Mouse (Mus musculus) forebrain, postnatal 0 days (tissue): ENCODE data around the gene Tmem199. TPM values are rescaled to one million over a fixed set of nuclear protein-coding genes. Genes with fewer than 3 reads are reported as not detected.

ENCODE experiments used
- ATAC-seq: fragments of 200-750 bp; cut with Nextera tagmentation; 2 replicates; pipeline ENCODE4 v1.8.0; 2017; ENCODE audit warnings: mild to moderate bottlenecking, moderate library complexity
- DNase-seq: peaks from one replicate; pipeline ENCODE4 v3.0.0-alpha.2; 2015
- H3K27ac ChIP-seq: fragments of 300-500 bp; sonication (generic); 2 replicates; pipeline ENCODE4 v1.5.1; 2014; ENCODE audit warnings: low read depth, mild to moderate bottlenecking, antibody characterized with exemption, low read length, moderate library complexity, mixed read lengths
- H3K27me3 ChIP-seq: fragments of 300-500 bp; sonication (generic); 2 replicates; pipeline ENCODE4 v1.6.1; 2014; ENCODE audit warnings: mild to moderate bottlenecking, low read length, mixed read lengths; ENCODE audit not compliant: insufficient read depth
- H3K36me3 ChIP-seq: fragments of 300-500 bp; sonication (generic); 2 replicates; pipeline ENCODE4 v1.6.1; 2014; ENCODE audit warnings: mild to moderate bottlenecking, moderate library complexity; ENCODE audit not compliant: insufficient read depth
- H3K4me1 ChIP-seq: fragments of 300-500 bp; sonication (generic); 2 replicates; pipeline ENCODE4 v1.6.1; 2014; ENCODE audit warnings: antibody characterized with exemption; ENCODE audit not compliant: insufficient read depth
- H3K4me2 ChIP-seq: fragments of 300-500 bp; sonication (generic); 2 replicates; pipeline ENCODE4 v1.6.1; 2014; ENCODE audit warnings: low read depth, mild to moderate bottlenecking, moderate library complexity
- H3K4me3 ChIP-seq: fragments of 300-500 bp; sonication (generic); 2 replicates; pipeline ENCODE4 v1.5.1; 2014; ENCODE audit warnings: low read depth, low read length, mixed read lengths
- H3K9ac ChIP-seq: fragments of 300-500 bp; sonication (generic); 2 replicates; pipeline ENCODE4 v1.6.1; 2014; ENCODE audit warnings: mild to moderate bottlenecking
- H3K9me3 ChIP-seq: fragments of 300-500 bp; sonication (generic); 2 replicates; pipeline ENCODE4 v1.6.1; 2016; ENCODE audit warnings: low read length
- CTCF ChIP-seq: sonication (generic); IDR thresholded peaks from 2 replicates; pipeline ENCODE4 v1.5.1; 2016; ENCODE audit warnings: antibody characterized with exemption, control low read depth, low read depth
- WGBS: fragments of 180-500 bp; shearing (Covaris S2); extraction: QIAGEN DNeasy Blood & Tissue Kit; methylation state at CpG from one replicate; pipeline ENCODE4 v1.1.7; 2014; 5-methylcytosine and 5-hydroxymethylcytosine counted together
- polyA plus RNA-seq: library from polyadenylated mRNA; unstranded; fragments of >200 nt; fragmentation: Nextera tagmentation; extraction: Ambion mirVana; gene quantifications from 2 replicates; pipeline ENCODE4 v1.2.1, GENCODE M21; 2015
- total RNA-seq: library from RNA; depleted of rRNA; stranded (reverse); fragments of >200 nt; gene quantifications from 2 replicates; pipeline ENCODE4 v1.2.3, GENCODE M21; 2014

Gene Tmem199
- total and polyA plus RNA-seq, 2 experiments from 2014 or later: 64.8 to 84.2 TPM

GRCm38 (mm10) chr11:78513106-78513790 is 1.3 kb upstream of the Tmem199 start:
- no peak for DNase-seq
- Histone ChIP-seq H3K9me3 (no peaks in the 10 kb centered on the region), H3K4me3 (peak overlapping the region; percentile 99), H3K4me1 (peaks cover 14% of the 10 kb centered on the region; the same call in 1 of the 2 replicates), H3K27ac (no peak overlapping the region), H3K4me2 (peak overlapping the region; percentile 92), H3K36me3 (peaks cover 44% of the 10 kb centered on the region), H3K9ac (peak overlapping the region; percentile 99), H3K27me3 (no peaks in the 10 kb centered on the region)
- ATAC-seq: no peak
- TF ChIP-seq CTCF: no peak
- 74% methylated on average over 3 of the region's 3 CpGs for WGBS

- 83% methylated on average over 5 of the region's 5 CpGs for WGBS
These were observed 2.8 kb downstream of the Tmem199 start for GRCm38 (mm10) chr11:78509148-78509547.

GRCm38 (mm10) chr11:78505430-78505829 is 6.5 kb downstream of the Tmem199 start:
- WGBS: 81% methylated on average over 3 of the region's 3 CpGs
- no peak overlapping the region for H3K4me2 ChIP-seq
- no peak overlapping the region for H3K9ac ChIP-seq
- ATAC-seq: no peak
- peaks cover 36% of the 10 kb centered on the region for H3K36me3 ChIP-seq
- no peaks in the 10 kb centered on the region for H3K9me3 ChIP-seq
- no peak overlapping the region for H3K27ac ChIP-seq
- H3K4me3 ChIP-seq: no peak overlapping the region
- TF ChIP-seq CTCF: no peak
- DNase-seq: no peak
- no peaks in the 10 kb centered on the region for H3K27me3 ChIP-seq
- H3K4me1 ChIP-seq: no peaks in the 10 kb centered on the region

More at GRCm38 (mm10) chr11:78509148-78509547, 2.8 kb downstream of the Tmem199 start:
- Histone ChIP-seq H3K9ac (no peak overlapping the region), H3K36me3 (peaks cover 36% of the 10 kb centered on the region), H3K4me1 (peaks cover 14% of the 10 kb centered on the region; the same call in 1 of the 2 replicates), H3K27me3 (no peaks in the 10 kb centered on the region), H3K4me3 (no peak overlapping the region), H3K4me2 (no peak overlapping the region), H3K27ac (no peak overlapping the region), H3K9me3 (no peaks in the 10 kb centered on the region)
- TF ChIP-seq CTCF: peak; percentile 59
- DNase-seq (peak; percentile 40), ATAC-seq (no peak)

- WGBS: 47% methylated on average over 7 of the region's 7 CpGs
- ATAC-seq: peak; percentile 64; the same call in 1 of the 2 replicates
- Histone ChIP-seq H3K9ac (no peak within 1 kb of the TSS), H3K27ac (no peak within 1 kb of the TSS), H3K36me3 (peaks cover 25% of the 10 kb centered on the region), H3K27me3 (no peaks in the 10 kb centered on the region), H3K4me3 (no peak within 1 kb of the TSS), H3K4me2 (no peak within 1 kb of the TSS), H3K4me1 (no peaks in the 10 kb centered on the region), H3K9me3 (no peaks in the 10 kb centered on the region)
- DNase-seq: peak; percentile 50
- TF ChIP-seq CTCF: no peak
These were observed 8.9 kb downstream of the Tmem199 start, which contains the start of gene Sebox for GRCm38 (mm10) chr11:78502909-78503650. TSS of gene Sebox (plus strand) at chr11:78503447.

GRCm38 (mm10) chr11:78501529-78501928 is 10.4 kb downstream of the Tmem199 start:
- Histone ChIP-seq H3K27me3 (no peaks in the 10 kb centered on the region), H3K36me3 (peaks cover 11% of the 10 kb centered on the region), H3K9me3 (no peaks in the 10 kb centered on the region), H3K27ac (no peak overlapping the region), H3K4me3 (no peak overlapping the region), H3K9ac (no peak overlapping the region), H3K4me1 (no peaks in the 10 kb centered on the region), H3K4me2 (no peak overlapping the region)
- WGBS: 80% methylated on average over 20 of the region's 20 CpGs
- DNase-seq (no peak), ATAC-seq (no peak)
- TF ChIP-seq CTCF: no peak

GRCm38 (mm10) chr11:78500623-78501202 is 11.3 kb downstream of the Tmem199 start:
- Histone ChIP-seq H3K27ac (no peak overlapping the region), H3K27me3 (no peaks in the 10 kb centered on the region), H3K4me2 (no peak overlapping the region)

GRCm38 (mm10) chr11:78499543-78499942 is 12.4 kb downstream of the Tmem199 start:
- H3K9ac ChIP-seq: no peak overlapping the region
- no peak overlapping the region for H3K4me2 ChIP-seq
- no peak overlapping the region for H3K4me3 ChIP-seq
- 51% methylated on average over 16 of the region's 16 CpGs for WGBS
- no peak for DNase-seq
- no peaks in the 10 kb centered on the region for H3K36me3 ChIP-seq
- no peak overlapping the region for H3K27ac ChIP-seq
- H3K4me1 ChIP-seq: peaks cover 10% of the 10 kb centered on the region
- H3K9me3 ChIP-seq: no peaks in the 10 kb centered on the region
- H3K27me3 ChIP-seq: no peaks in the 10 kb centered on the region
- TF ChIP-seq CTCF: no peak
- ATAC-seq: no peak

More at GRCm38 (mm10) chr11:78500623-78501202, 11.3 kb downstream of the Tmem199 start:
- Histone ChIP-seq H3K4me1 (peaks cover 7% of the 10 kb centered on the region), H3K4me3 (no peak overlapping the region), H3K36me3 (peaks cover 7% of the 10 kb centered on the region; the same call in 1 of the 2 replicates), H3K9me3 (no peaks in the 10 kb centered on the region), H3K9ac (no peak overlapping the region)
- ATAC-seq: no peak
- no peak for DNase-seq
- WGBS: 72% methylated on average over 9 of the region's 9 CpGs
- TF ChIP-seq CTCF: no peak
